Mouse (Mus musculus) lung, embryonic 15.5 days (tissue): Measurements from ENCODE around the gene Foxj2. TPM values are rescaled to one million over a fixed set of nuclear protein-coding genes. Genes with fewer than 3 reads are reported as not detected.
A peak's percentile ranks its signal among the peaks of the same experiment; 100 is the strongest.

Experiments used
- ATAC-seq: fragments of 200-750 bp; cut with Nextera tagmentation; 2 replicates; pipeline ENCODE4 v1.8.0; 2017; ENCODE audit warnings: moderate number of reproducible peaks, borderline replicate concordance; ENCODE audit not compliant: low FRiP score, low TSS enrichment; ENCODE audit errors: extremely low read depth
- H3K27ac ChIP-seq: fragments of 300-500 bp; sonication (generic); 2 replicates; pipeline ENCODE4 v1.5.1; 2015; ENCODE audit warnings: moderate library complexity, mild to moderate bottlenecking, inconsistent platforms
- H3K27me3 ChIP-seq: fragments of 300-500 bp; sonication (generic); 2 replicates; pipeline ENCODE4 v1.6.1; 2015; ENCODE audit warnings: inconsistent platforms
- H3K36me3 ChIP-seq: fragments of 300-500 bp; sonication (generic); 2 replicates; pipeline ENCODE4 v1.6.1; 2015; ENCODE audit warnings: inconsistent platforms
- H3K4me1 ChIP-seq: fragments of 300-500 bp; sonication (generic); 2 replicates; pipeline ENCODE4 v1.6.1; 2015; ENCODE audit warnings: inconsistent platforms
- H3K4me2 ChIP-seq: fragments of 300-500 bp; sonication (generic); 2 replicates; pipeline ENCODE4 v1.6.1; 2015; ENCODE audit warnings: inconsistent platforms, mild to moderate bottlenecking, moderate library complexity
- H3K4me3 ChIP-seq: fragments of 300-500 bp; sonication (generic); 2 replicates; pipeline ENCODE4 v1.5.1; 2015; ENCODE audit warnings: mild to moderate bottlenecking, inconsistent platforms
- H3K9ac ChIP-seq: fragments of 300-500 bp; sonication (generic); 2 replicates; pipeline ENCODE4 v1.6.1; 2015; ENCODE audit warnings: inconsistent platforms
- H3K9me3 ChIP-seq: fragments of 300-500 bp; sonication (generic); 2 replicates; pipeline ENCODE4 v1.6.1; 2016; ENCODE audit warnings: inconsistent platforms
- WGBS: fragments of 180-500 bp; shearing (Covaris S2); methylation state at CpG from one replicate; pipeline ENCODE4 v1.1.7; 2015; 5-methylcytosine and 5-hydroxymethylcytosine counted together
- polyA plus RNA-seq: library from polyadenylated mRNA; unstranded; fragments of >200 nt; fragmentation: Nextera tagmentation; extraction: Ambion mirVana; gene quantifications from 2 replicates; pipeline ENCODE4 v1.2.1, GENCODE M21; 2015

Foxj2 gene
- polyA plus RNA-seq, 1 experiment from 2014 or later, result 5.8 TPM

DNA sequence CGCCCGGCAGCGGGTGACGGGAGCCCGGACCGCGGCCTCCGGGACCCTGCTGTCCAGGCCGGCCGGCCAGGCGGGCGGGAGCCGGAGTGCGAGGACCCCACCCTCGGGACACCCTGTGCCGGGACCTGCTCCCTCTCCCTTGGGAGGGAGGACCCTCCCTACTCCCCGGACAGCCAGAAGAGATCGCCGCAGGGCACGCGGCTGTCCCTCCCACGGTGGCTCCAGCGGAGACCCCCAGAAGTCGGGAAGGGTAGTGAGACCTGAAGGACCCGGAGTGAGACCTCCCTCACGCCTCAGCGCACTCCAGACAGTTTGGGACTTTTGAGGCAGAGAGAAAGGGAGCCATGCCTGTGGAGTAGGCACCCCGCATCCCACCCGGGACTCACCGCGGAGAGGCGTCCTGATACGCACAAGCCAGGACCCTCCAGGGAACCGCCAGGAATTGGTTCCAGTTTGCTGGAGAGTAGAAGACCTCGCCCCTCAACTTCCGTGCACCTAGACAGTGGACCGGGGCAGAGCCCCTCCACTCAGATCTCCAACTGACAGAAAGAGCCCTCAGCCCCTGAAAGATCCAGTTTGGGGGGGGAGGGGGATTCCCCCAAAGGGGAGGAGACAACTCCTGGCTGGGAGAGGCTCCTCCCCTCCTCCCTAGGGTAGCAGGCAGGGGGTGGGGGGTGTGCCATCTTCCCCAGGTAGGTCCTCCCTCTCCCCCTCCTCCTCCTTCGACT lies 521 bp downstream of the Foxj2 start:
- H3K27ac ChIP-seq, result peak overlapping the region; percentile 80
- peak overlapping the region; percentile 89 for H3K4me3 ChIP-seq
- peak overlapping the region; percentile 93 for H3K9ac ChIP-seq
- peaks cover 36% of the 10 kb centered on the region for H3K4me1 ChIP-seq
- no peaks in the 10 kb centered on the region for H3K36me3 ChIP-seq
- H3K27me3 ChIP-seq, result no peaks in the 10 kb centered on the region
- H3K4me2 ChIP-seq, result peak overlapping the region; percentile 87
- 0% methylated on average over 37 of the region's 38 CpGs for WGBS
- H3K9me3 ChIP-seq, result no peaks in the 10 kb centered on the region
- peak; percentile 76 for ATAC-seq

DNA sequence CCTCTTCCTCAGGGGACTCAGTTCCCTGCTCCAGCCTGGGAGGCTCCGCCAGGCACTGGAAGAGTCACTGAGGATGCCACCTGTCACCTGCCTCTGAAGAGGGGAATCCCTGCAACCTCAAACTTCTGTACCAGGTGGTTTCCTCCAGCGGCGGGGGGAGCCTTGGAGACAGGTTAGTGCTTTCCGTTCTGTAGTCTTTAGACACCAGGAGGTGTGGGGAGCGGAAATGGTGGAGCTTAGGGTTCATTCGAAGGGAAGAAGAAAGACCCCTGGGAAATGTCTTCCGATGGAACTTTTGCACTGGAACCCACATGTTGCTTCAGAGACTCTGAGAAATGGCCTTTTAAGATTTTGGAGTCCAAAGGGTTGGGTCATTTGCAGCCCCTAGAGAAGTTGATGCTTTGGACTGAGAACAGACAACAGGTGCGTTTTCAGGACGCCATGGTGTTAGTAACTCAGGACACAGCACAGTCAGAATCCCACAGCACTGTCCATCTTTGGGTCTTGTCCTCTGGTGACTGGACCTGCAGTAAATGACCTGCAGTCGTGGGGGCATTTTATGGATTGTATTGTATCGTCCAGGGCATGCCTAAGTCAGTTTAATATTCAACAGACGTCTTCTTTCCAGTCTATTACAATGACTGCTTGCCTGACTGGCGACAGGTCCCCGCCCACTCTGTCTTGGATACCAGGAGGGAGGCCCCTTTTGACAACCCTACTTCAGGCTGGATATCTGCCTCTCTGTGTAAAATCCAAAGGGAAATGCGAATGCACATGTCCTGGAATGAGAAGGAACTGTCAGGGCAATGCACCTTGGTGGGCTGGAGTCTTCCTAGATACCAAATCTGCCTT lies 1.3 kb downstream of the Foxj2 start:
- Histone ChIP-seq H3K9me3 (no peaks in the 10 kb centered on the region), H3K36me3 (no peaks in the 10 kb centered on the region), H3K27ac (no peak overlapping the region), H3K4me3 (peak overlapping the region; percentile 89), H3K4me1 (peaks cover 44% of the 10 kb centered on the region), H3K27me3 (no peaks in the 10 kb centered on the region), H3K4me2 (peak overlapping the region; percentile 87), H3K9ac (peak overlapping the region; percentile 93)
- WGBS, result 36% methylated on average over 15 of the region's 15 CpGs
- ATAC-seq, result no peak

DNA sequence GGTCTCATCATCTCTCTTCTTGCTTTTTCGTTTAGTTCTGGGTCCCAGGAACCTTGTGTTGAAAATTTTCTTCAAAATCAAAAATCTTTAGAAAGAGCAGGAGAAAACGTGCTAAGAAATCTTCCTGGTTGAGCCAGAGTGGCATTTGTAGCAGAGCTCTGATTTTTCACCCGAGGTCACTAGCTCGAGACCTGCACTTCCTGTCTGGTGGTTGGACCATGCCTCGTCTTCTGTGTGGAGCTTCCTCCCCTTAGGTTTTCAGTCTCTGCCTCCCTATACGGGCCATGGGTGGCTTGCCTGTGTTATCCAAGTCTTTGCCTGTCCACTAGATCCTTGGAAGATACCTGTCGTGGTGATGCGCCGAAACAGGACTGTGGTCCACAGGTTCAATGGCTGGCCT lies 2.1 kb downstream of the Foxj2 start:
- Histone ChIP-seq H3K9ac (no peak overlapping the region), H3K9me3 (no peaks in the 10 kb centered on the region), H3K36me3 (no peaks in the 10 kb centered on the region), H3K4me1 (peaks cover 52% of the 10 kb centered on the region), H3K4me3 (no peak overlapping the region), H3K27ac (no peak overlapping the region), H3K4me2 (peak overlapping the region; percentile 87; the same call in 1 of the 2 replicates), H3K27me3 (no peaks in the 10 kb centered on the region)
- 67% methylated on average over 9 of the region's 9 CpGs for WGBS
- ATAC-seq, result no peak

DNA sequence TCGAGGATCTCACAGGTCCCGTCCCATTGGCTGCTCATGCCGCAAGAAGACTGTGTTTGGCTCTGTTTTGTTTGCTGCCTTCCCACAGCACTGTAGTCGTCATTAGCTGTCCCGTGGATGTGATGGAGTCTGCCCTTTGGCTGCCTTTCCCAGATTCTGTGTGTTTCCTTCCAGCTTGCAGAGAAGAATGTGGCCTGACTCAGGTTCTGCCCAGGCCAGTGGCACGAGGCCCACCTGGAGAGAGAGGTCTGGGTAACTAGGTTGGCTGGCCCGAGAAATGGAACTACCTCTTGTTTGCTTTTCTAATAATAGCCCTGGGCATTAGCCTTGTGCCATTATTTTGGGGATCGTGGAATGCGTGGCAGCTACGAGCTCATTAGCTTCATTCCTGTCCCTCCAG lies 4.4 kb downstream of the Foxj2 start:
- Histone ChIP-seq H3K9me3 (no peaks in the 10 kb centered on the region), H3K27me3 (no peaks in the 10 kb centered on the region), H3K27ac (0 out of 2 replicates have a peak overlapping the region, but pooled peaks have one; percentile 24), H3K36me3 (peaks cover 8% of the 10 kb centered on the region), H3K4me1 (peaks cover 52% of the 10 kb centered on the region), H3K9ac (no peak overlapping the region), H3K4me2 (no peak overlapping the region), H3K4me3 (no peak overlapping the region)
- 50% methylated on average over 10 of the region's 10 CpGs for WGBS
- no peak for ATAC-seq

DNA sequence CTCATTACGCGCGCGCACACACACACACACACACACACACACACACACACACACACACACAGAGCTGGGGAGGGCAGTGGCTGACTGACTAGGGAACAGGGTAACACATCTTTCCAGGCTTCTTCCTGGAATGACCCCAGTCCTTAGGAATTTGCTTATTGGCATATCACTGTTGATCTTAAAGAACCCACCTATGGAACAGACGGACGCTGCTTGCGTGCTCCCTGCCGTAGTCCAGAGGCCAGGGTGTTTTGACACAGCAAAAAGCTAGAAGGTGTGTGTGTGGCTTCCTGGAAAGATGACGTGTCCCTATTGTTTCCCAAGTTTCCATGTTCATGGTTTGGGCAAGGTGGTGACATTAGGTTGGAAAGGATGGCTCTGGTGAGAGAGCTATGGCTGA lies 5.5 kb downstream of the Foxj2 start:
- WGBS, result 80% methylated on average over 9 of the region's 9 CpGs

DNA sequence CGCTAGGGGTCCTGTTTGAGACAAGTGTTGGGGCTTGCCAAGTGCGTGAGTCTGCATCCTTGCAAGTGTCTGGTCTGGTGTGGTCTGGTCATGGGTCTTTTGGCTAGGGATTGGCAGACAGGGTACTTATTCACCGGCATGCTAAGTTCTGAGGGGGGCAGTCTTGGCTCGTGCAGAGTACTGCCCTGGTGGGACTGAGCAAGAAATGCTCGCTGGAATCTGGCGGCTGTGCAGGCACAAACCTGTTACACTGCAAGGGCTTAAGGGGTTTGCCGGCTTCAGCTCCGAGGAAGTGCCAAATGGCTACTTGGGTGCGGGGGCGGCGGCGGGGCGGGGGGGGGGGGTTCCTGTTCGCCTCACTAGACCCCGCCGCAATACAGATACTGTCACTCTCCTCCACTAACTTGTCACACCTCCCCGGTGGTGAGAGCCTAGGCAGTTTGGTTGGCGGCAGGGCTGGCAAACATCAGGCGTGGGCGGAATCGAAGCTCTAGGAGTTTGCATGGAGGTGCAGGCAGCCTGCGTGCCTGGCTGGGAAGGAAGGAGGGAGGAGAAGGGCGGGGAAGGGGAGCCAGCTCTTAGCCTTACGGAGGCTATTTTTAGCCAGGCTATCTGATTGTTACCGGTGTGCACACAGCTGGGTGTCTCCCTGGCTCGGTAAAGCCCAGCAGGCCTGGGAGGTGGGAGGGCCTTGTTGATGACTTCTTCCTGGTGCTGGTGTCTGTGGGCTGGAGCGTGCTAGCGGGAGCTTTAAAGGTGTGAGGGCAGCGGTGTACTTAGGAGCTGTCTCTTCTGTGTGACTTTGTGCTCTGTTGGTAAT lies 6.4 kb downstream of the Foxj2 start:
- peak overlapping the region; percentile 83 for H3K27ac ChIP-seq
- WGBS, result 2% methylated on average over 28 of the region's 29 CpGs
- peaks cover 15% of the 10 kb centered on the region for H3K36me3 ChIP-seq
- peaks cover 44% of the 10 kb centered on the region for H3K4me1 ChIP-seq
- peak overlapping the region; percentile 58 for H3K4me2 ChIP-seq
- peak overlapping the region; percentile 17; the same call in 1 of the 2 replicates for H3K9ac ChIP-seq
- peak; percentile 89 for ATAC-seq
- H3K4me3 ChIP-seq, result peak overlapping the region; percentile 38
- H3K9me3 ChIP-seq, result no peaks in the 10 kb centered on the region
- H3K27me3 ChIP-seq, result no peaks in the 10 kb centered on the region

More for the DNA sequence above, 5.5 kb downstream of the Foxj2 start:
- no peaks in the 10 kb centered on the region for H3K27me3 ChIP-seq
- ATAC-seq, result no peak
- no peak overlapping the region for H3K27ac ChIP-seq
- no peak overlapping the region for H3K9ac ChIP-seq
- H3K4me2 ChIP-seq, result 0 out of 2 replicates have a peak overlapping the region, but pooled peaks have one; percentile 9
- peaks cover 52% of the 10 kb centered on the region for H3K4me1 ChIP-seq
- H3K4me3 ChIP-seq, result no peak overlapping the region
- H3K36me3 ChIP-seq, result peaks cover 15% of the 10 kb centered on the region
- no peaks in the 10 kb centered on the region for H3K9me3 ChIP-seq

DNA sequence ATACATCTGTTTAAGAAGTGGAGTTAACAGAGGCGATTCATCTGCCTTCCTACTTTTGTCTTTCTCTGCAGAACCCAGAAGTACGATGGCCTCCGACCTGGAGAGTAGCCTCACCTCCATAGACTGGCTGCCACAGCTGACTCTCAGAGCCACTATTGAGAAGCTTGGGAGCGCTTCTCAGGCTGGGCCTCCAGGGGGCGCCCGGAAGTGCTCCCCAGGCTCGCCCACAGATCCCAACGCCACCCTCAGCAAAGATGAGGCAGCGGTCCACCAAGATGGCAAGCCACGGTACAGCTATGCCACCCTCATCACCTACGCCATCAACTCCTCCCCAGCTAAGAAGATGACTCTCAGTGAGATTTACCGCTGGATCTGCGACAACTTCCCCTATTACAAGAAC lies 8.4 kb downstream of the Foxj2 start:
- H3K4me1 ChIP-seq, result peaks cover 32% of the 10 kb centered on the region
- H3K27me3 ChIP-seq, result no peaks in the 10 kb centered on the region
- no peak overlapping the region for H3K4me3 ChIP-seq
- no peak overlapping the region for H3K4me2 ChIP-seq
- no peaks in the 10 kb centered on the region for H3K9me3 ChIP-seq
- WGBS, result 48% methylated on average over 13 of the region's 13 CpGs
- no peak overlapping the region for H3K27ac ChIP-seq
- peaks cover 18% of the 10 kb centered on the region for H3K36me3 ChIP-seq
- ATAC-seq, result no peak
- H3K9ac ChIP-seq, result no peak overlapping the region

DNA sequence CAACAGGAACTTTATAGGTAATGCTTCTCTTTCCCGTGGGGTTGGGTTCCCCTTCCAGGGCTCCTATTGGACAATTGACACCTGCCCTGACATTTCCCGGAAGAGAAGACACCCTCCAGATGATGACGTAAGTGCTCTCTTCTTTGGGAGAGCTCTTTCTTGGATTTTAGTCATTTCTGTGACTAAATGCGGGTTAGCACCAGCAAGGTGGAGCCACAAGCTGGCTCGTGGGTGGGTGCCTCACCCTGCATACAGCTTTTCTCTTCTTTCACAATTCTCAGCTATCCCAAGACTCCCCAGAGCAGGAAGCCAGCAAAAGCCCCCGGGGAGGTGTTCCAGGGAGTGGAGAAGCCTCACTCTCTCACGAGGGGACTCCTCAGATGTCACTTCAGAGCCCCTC lies 13.2 kb downstream of the Foxj2 start:
- H3K27ac ChIP-seq, result no peak overlapping the region
- H3K4me3 ChIP-seq, result no peak overlapping the region
- no peaks in the 10 kb centered on the region for H3K27me3 ChIP-seq
- no peak for ATAC-seq
- no peaks in the 10 kb centered on the region for H3K4me1 ChIP-seq
- no peak overlapping the region for H3K9ac ChIP-seq
- H3K9me3 ChIP-seq, result no peaks in the 10 kb centered on the region
- 76% methylated on average over 7 of the region's 7 CpGs for WGBS
- no peak overlapping the region for H3K4me2 ChIP-seq
- H3K36me3 ChIP-seq, result peaks cover 49% of the 10 kb centered on the region

DNA sequence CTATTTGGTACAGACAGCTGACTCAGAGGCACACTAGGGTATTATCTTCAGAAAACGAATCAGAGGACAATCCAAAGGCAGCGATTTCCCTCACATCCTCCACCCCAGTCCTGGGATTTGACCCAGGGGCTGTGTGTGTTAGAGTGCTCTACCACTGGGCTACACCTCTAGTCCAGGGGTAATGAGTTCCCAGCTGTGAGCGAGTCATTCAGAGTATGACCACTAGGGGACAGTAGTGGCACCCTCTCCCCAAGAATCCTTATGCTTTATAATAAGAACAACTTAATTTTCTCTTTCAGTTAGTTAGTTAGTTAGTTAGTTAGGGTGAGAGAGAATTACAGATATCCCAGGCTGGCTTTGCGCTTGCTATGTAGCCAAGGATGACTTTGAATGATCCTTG lies 14.7 kb downstream of the Foxj2 start:
- WGBS, result 70% methylated on average over 4 of the region's 4 CpGs
- Histone ChIP-seq H3K27ac (no peak overlapping the region), H3K36me3 (peaks cover 52% of the 10 kb centered on the region), H3K27me3 (no peaks in the 10 kb centered on the region), H3K4me2 (no peak overlapping the region), H3K4me3 (no peak overlapping the region), H3K9me3 (no peaks in the 10 kb centered on the region), H3K4me1 (no peaks in the 10 kb centered on the region), H3K9ac (no peak overlapping the region)
- no peak; the same call in 1 of the 2 replicates for ATAC-seq

DNA sequence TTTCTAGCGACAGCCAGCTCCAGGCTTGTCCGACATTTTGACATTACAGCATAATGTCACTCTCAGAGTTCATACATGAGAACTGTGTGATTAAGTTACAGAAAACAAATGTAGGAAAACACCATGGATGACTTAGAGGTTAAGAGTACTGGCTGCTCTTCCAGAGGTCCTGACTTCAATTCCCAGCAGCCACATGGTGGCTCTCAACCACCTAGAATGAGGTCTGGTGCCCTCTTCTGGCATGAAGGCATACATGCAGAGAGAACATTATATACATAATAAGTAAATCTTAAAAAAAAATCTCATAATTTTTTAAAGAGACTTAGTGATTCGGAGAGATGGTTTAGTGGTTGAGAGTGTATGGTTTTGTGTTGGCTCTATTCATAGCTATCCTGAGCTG lies 17.3 kb downstream of the Foxj2 start:
- Histone ChIP-seq H3K36me3 (peaks cover 71% of the 10 kb centered on the region), H3K9me3 (no peaks in the 10 kb centered on the region), H3K9ac (no peak overlapping the region), H3K4me3 (no peak overlapping the region), H3K4me2 (no peak overlapping the region), H3K27ac (no peak overlapping the region), H3K27me3 (no peaks in the 10 kb centered on the region), H3K4me1 (no peaks in the 10 kb centered on the region)
- 97% methylated on average over 3 of the region's 3 CpGs for WGBS
- no peak for ATAC-seq

DNA sequence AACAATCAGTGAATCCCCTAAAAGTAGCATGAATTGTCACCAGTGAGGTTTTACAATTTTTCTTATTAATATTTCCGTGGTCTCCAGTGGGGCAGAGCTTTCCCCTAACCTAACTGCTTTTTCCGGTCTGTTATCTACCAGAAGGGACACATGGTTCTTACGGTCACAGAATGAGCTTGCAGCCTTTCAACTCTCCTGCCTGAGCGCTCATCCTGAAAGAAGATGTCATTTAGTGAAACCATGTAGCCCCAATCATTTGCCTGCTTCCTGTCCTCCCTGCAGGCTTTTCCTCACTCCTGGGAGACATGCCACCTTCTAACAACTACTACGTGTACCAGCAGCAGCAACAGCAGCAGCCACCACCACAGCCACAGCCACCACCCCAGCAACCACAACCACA lies 17.8 kb downstream of the Foxj2 start:
- no peak for ATAC-seq
- Histone ChIP-seq H3K27ac (no peak overlapping the region), H3K4me2 (no peak overlapping the region), H3K27me3 (no peaks in the 10 kb centered on the region), H3K4me1 (no peaks in the 10 kb centered on the region), H3K36me3 (peaks cover 67% of the 10 kb centered on the region), H3K9me3 (no peaks in the 10 kb centered on the region), H3K4me3 (no peak overlapping the region), H3K9ac (no peak overlapping the region)
- 97% methylated on average over 5 of the region's 5 CpGs for WGBS
